Mouse (Mus musculus) heart, postnatal 4 days (tissue): ENCODE measurements around the gene Jdp2. TPM values are rescaled to one million over a fixed set of nuclear protein-coding genes. Genes with fewer than 3 reads are reported as not detected.
A peak's percentile ranks its signal among the peaks of the same experiment; 100 is the strongest.
"Not testable (repeated sequence)": the region's sequence is repeated elsewhere in the genome, so short reads cannot be mapped to it uniquely, and the experiment has no call there.

Experiments
- DNase-seq: peaks from one replicate; pipeline ENCODE4 v3.0.0; 2021
- total RNA-seq, 2 experiments: library from RNA; stranded (reverse); gene quantifications; 2 replicates each; pipeline ENCODE4 v1.2.3; 2021

Gene Jdp2
- total RNA-seq, 2 experiments from 2014 or later = 9.1 to 12.2 TPM

- no peak for DNase-seq
These were observed 39.9 kb downstream of the Jdp2 start for GRCm38 (mm10) chr12:85638541-85639325.

DNA sequence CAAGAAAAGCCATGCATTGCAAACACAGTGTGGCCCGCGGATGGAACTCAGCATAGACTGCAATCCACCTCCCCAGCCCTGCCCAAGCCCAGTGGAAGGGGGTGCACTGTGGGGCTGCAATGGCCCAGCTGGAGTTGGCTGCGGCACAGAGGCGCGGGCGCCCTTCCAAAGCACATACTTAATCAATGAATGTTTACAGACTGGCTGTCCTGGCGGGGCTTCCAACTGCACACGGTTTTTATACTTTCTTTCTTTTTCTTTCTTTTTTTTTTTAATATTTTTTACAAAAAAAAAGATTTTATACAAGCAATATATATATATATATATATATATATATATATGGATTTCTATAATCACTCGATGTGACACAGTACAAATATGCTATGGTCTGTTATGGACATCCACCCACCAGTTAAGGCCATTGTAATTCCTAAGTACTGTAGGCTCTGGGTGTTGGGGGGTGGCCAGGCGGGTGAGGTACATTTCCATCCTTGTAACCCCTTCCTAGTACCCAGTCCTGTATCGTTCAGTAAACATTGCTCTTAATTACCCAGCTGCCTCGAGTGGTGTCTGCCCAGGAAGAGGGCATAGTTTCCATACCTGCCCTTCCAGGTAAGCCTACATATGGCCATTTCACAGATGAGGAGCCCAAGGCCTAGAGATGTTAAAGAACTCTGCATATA lies 40.6 kb downstream of the Jdp2 start:
- DNase-seq = peak; percentile 68

GRCm38 (mm10) chr12:85640852-85641563 lies 42.2 kb downstream of the Jdp2 start:
- peak; percentile 21 for DNase-seq

DNA sequence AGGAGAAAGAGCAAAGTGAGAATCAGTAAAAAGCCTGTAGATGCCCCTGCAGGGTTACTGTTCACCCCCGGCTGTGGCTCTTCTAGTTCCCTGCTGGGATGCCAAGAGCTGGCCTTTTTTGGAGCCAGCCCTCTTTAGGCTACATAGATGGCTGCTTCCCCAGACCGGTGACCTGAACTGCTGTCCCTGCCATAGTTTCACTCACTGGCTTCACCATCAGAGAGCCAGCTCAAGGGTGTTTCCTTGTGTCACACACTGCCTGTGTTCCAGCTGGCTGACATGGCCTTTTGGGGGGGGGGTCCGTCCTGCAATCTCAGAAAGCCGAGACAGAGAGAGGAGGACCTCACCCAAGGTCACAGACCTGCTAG lies 42.7 kb downstream of the Jdp2 start:
- DNase-seq = peak; percentile 28

- no peak for DNase-seq
These were observed 44.9 kb downstream of the Jdp2 start for GRCm38 (mm10) chr12:85643735-85644134.

DNA sequence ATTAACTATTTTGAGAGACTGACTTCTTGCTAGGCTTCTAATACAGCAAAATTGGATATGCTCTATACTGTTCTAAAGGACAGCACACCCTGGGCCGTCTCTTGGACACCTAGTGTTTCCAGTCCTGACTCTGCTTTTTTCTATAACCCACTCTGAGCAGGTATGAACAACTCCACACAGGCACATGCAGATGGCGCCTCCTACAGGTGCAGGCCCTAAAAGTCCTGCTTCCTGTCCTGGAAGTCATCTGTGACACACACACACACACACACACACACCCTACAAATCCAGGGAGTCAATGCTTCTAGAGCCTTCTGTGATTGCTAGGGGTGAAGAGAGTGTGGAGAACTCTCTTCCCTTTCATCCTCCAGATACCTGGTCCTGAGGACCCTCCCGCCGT lies 46.8 kb downstream of the Jdp2 start:
- peak; percentile 47 for DNase-seq

- peak; percentile 52 for DNase-seq
These were observed 48.5 kb downstream of the Jdp2 start for GRCm38 (mm10) chr12:85647346-85647745.

GRCm38 (mm10) chr12:85647955-85648354 lies 49.1 kb downstream of the Jdp2 start:
- no peak for DNase-seq

GRCm38 (mm10) chr12:85659319-85659718 lies 60.5 kb downstream of the Jdp2 start:
- peak; percentile 77 for DNase-seq

- no peak for DNase-seq
These were observed 62.0 kb downstream of the Jdp2 start for GRCm38 (mm10) chr12:85660855-85661254.

DNA sequence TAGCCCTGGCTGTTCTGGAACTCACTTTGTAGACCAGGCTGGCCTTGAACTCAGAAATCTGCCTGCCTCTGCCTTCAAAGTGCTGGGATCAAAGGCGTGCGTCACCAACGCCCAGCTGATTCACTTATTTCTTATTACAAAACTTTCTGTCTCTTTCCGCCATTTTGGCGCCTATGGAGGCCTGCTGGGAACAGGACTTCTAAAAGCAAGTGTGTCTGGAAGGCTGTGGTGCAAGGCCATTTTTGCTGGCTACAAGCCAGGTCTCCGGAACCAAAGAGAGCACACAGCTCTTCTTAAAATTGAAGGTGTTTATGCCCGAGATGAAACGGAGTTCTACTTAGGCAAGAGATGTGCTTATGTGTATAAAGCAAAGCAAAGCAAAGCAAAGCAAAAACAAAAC lies 63.4 kb downstream of the Jdp2 start:
- not testable (repeated sequence) for DNase-seq

DNA sequence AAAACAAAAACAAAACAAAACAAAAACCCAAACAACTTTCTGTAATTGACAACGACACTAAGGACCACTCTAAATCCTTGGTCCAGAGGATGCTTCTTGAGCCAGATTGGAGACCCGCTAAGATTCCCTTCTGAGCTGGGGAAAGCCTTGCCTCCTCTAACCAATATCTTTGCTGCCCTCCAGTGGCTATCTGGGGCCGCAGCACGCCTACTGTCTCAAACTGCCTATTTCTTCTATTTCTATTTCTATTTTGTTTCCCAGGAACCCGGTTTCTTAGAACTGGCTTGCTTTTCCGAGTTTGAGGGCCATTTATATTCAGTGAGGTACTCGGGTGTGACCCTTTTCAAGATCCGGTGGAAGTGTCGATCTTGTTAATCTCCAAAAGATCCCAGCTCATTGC lies 64.1 kb downstream of the Jdp2 start:
- DNase-seq = peak; percentile 85

- no peak for DNase-seq
These were observed 67.3 kb downstream of the Jdp2 start for GRCm38 (mm10) chr12:85666112-85666511.

DNA sequence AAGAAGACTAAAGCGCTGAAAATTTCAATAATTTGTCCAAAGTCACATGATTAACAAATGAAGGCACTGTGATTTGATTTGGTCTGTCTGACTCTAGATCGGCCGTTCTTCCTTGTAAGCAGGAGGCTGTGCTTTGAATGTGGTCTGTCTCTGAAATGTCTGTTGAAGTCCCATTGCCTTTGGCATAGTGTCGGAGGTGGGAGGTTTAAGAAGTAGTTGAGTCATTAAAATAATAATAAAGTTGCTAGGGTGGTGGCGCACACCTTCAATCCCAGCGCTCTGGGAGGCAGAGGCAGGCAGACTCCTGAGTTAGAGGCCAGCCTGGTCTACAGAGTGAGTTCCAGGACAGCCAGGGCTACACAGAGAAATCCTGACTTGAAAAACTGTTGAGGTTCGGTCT lies 68.2 kb downstream of the Jdp2 start:
- no peak for DNase-seq

DNA sequence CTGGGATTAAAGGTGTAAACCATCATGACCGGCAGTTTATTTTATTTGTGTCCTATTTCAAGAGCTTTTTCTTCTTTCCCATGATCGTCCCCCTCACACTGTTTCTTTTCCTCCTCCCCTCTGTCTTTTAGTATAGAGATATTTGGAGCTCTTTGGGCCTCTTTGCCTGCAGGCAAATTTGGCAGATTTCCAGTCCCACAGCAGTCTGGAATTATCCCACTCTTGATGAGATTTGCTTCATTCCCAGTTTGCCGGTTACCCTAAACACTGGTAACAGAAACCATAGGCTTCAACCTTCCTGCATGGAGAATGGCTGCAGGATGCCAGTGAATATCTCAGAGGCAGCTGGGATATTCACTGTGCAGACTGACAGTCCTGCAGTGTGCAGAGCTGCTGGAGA lies 69.9 kb downstream of the Jdp2 start:
- DNase-seq = no peak

DNA sequence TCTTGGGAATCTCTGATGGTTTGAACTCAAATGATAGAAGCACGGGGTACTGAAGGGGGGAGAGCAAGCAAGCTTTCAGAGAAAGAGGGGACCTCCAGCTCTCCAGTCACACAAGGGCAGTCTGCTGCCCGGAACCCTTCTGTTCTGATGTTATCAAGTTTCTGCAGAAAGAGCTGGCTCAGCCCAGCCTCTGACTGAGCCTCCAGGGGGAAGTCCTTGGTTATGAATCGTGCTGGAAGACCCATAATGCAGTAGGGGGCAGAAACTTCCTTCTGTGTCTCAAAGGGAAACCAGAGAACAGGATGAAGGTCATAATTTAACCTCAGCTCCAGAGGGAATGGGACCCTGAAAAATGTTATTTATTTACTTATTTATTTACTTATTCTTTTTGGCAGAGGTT lies 71.3 kb downstream of the Jdp2 start:
- no peak for DNase-seq

- no peak for DNase-seq
These were observed 75.1 kb downstream of the Jdp2 start for GRCm38 (mm10) chr12:85673914-85674313.

GRCm38 (mm10) chr12:85679117-85679516 lies 80.3 kb downstream of the Jdp2 start:
- DNase-seq = no peak

DNA sequence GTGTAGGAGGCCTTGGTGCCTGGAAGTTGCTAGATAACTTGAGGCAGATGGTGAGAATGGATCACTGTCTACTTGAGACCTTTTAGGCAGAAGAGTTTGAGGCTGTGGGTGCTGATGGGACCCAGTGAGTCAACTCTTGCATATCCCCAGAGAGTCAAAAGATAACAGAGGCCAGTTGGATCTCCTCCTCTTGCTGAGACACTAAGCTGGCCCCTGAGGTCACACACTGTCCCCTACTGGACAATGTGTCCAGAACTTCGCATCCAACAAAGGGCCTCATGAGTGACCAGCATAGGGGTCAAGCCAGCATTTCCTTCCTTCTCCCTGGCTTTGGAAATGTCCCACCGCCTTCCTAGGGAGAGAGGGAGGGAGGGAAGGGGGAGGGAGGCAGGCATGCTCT lies 81.0 kb downstream of the Jdp2 start:
- no peak for DNase-seq

- DNase-seq = no peak
These were observed 83.5 kb downstream of the Jdp2 start for GRCm38 (mm10) chr12:85682328-85682727.

- no peak for DNase-seq
These were observed 85.8 kb downstream of the Jdp2 start for GRCm38 (mm10) chr12:85684411-85685275.

GRCm38 (mm10) chr12:85686466-85687216 lies 87.8 kb downstream of the Jdp2 start, which contains the start of gene Batf:
Gene Batf, plus strand, starts transcription at chr12:85686669.
- no peak for DNase-seq
